Mouse (Mus musculus) neural tube, embryonic 12.5 days (tissue): ENCODE measurements at regions not wholly inside any gene's neighbourhood (a gene's known extent, or its start where the extent isn't known, plus 50 kb on each side); places are given as distances from the start of the nearest gene placed in this dataset.

Experiments
- ATAC-seq: fragments of 200-750 bp; cut with Nextera tagmentation; 2 replicates; pipeline ENCODE4 v1.8.0; 2017; ENCODE audit warnings: low read depth, mild to moderate bottlenecking, moderate TSS enrichment, moderate library complexity; ENCODE audit not compliant: low FRiP score
- H3K27ac ChIP-seq: fragments of 300-500 bp; sonication (generic); 2 replicates; pipeline ENCODE4 v1.5.1; 2016
- H3K27me3 ChIP-seq: fragments of 300-500 bp; sonication (generic); replicated peaks from 2 replicates; pipeline ENCODE4 v1.6.1; 2016; ENCODE audit warnings: mild to moderate bottlenecking
- H3K36me3 ChIP-seq: fragments of 300-500 bp; sonication (generic); 2 replicates; pipeline ENCODE4 v1.6.1; 2016; ENCODE audit warnings: mild to moderate bottlenecking
- H3K4me1 ChIP-seq: fragments of 300-500 bp; sonication (generic); 2 replicates; pipeline ENCODE4 v1.6.1; 2016
- H3K4me2 ChIP-seq: fragments of 300-500 bp; sonication (generic); replicated peaks from 2 replicates; pipeline ENCODE4 v1.6.1; 2016; ENCODE audit warnings: mild to moderate bottlenecking
- H3K4me3 ChIP-seq: fragments of 300-500 bp; sonication (generic); 2 replicates; pipeline ENCODE4 v1.5.1; 2016
- H3K9ac ChIP-seq: fragments of 300-500 bp; sonication (generic); 2 replicates; pipeline ENCODE4 v1.6.1; 2016; ENCODE audit warnings: mild to moderate bottlenecking
- H3K9me3 ChIP-seq: fragments of 300-500 bp; sonication (generic); 2 replicates; pipeline ENCODE4 v1.6.1; 2016; ENCODE audit warnings: mild to moderate bottlenecking
- WGBS: fragments of 180-500 bp; shearing (Covaris S2); methylation state at CpG from one replicate; pipeline ENCODE4 v1.1.7; 2016; 5-methylcytosine and 5-hydroxymethylcytosine counted together

GRCm38 (mm10) chr8:125367374-125367773, 202.2 kb downstream of the Sipa1l2 start:
- Histone ChIP-seq H3K4me2 (no peak overlapping the region), H3K27me3 (no peaks in the 10 kb centered on the region), H3K4me1 (peaks cover 16% of the 10 kb centered on the region), H3K27ac (no peak overlapping the region), H3K36me3 (no peaks in the 10 kb centered on the region), H3K9ac (no peak overlapping the region), H3K9me3 (no peaks in the 10 kb centered on the region), H3K4me3 (no peak overlapping the region)
- no peak for ATAC-seq
- 85% methylated on average over 4 of the region's 4 CpGs for WGBS

- Histone ChIP-seq H3K36me3 (no peaks in the 10 kb centered on the region), H3K4me1 (peaks cover 13% of the 10 kb centered on the region), H3K9me3 (peaks cover 2% of the 10 kb centered on the region), H3K4me2 (no peak overlapping the region), H3K27me3 (no peaks in the 10 kb centered on the region), H3K4me3 (no peak overlapping the region), H3K9ac (no peak overlapping the region), H3K27ac (no peak overlapping the region)
- no peak for ATAC-seq
- WGBS = 92% methylated on average over 5 of the region's 5 CpGs
Measured at GRCm38 (mm10) chr8:125365004-125365403, 204.6 kb downstream of the Sipa1l2 start.

GRCm38 (mm10) chr8:125359456-125359855, 210.2 kb downstream of the Sipa1l2 start:
- Histone ChIP-seq H3K4me1 (peaks cover 9% of the 10 kb centered on the region), H3K36me3 (no peaks in the 10 kb centered on the region), H3K4me3 (no peak overlapping the region), H3K9ac (no peak overlapping the region), H3K27ac (no peak overlapping the region), H3K27me3 (no peaks in the 10 kb centered on the region), H3K9me3 (peaks cover 6% of the 10 kb centered on the region), H3K4me2 (no peak overlapping the region)
- 85% methylated on average over 2 of the region's 2 CpGs for WGBS
- ATAC-seq = no peak

GRCm38 (mm10) chr8:125357759-125358158, 211.8 kb downstream of the Sipa1l2 start:
- WGBS = 84% methylated on average over 3 of the region's 3 CpGs
- no peaks in the 10 kb centered on the region for H3K36me3 ChIP-seq
- no peak overlapping the region for H3K4me3 ChIP-seq
- no peaks in the 10 kb centered on the region for H3K27me3 ChIP-seq
- H3K4me2 ChIP-seq = no peak overlapping the region
- ATAC-seq = no peak
- peaks cover 9% of the 10 kb centered on the region for H3K4me1 ChIP-seq
- no peak overlapping the region for H3K27ac ChIP-seq
- no peak overlapping the region for H3K9ac ChIP-seq
- peaks cover 6% of the 10 kb centered on the region for H3K9me3 ChIP-seq

- H3K27ac ChIP-seq = no peak overlapping the region
- 61% methylated on average over 7 of the region's 7 CpGs for WGBS
Measured at GRCm38 (mm10) chr8:125355059-125355509, 214.5 kb downstream of the Sipa1l2 start.

GRCm38 (mm10) chr8:125352276-125352675, 217.3 kb downstream of the Sipa1l2 start:
- Histone ChIP-seq H3K4me2 (no peak overlapping the region), H3K36me3 (no peaks in the 10 kb centered on the region), H3K4me1 (peaks cover 20% of the 10 kb centered on the region), H3K27me3 (0 out of 2 replicates have a peak, but pooled peaks cover 4% of the 10 kb centered on the region), H3K27ac (no peak overlapping the region), H3K9ac (no peak overlapping the region), H3K4me3 (no peak overlapping the region), H3K9me3 (no peaks in the 10 kb centered on the region)
- ATAC-seq = no peak
- WGBS = 52% methylated on average over 3 of the region's 3 CpGs

More at GRCm38 (mm10) chr8:125355059-125355509, 214.5 kb downstream of the Sipa1l2 start:
- no peak for ATAC-seq
- Histone ChIP-seq H3K9ac (no peak overlapping the region), H3K27me3 (no peaks in the 10 kb centered on the region), H3K4me2 (no peak overlapping the region), H3K9me3 (peaks cover 5% of the 10 kb centered on the region), H3K4me3 (no peak overlapping the region), H3K36me3 (no peaks in the 10 kb centered on the region), H3K4me1 (peaks cover 9% of the 10 kb centered on the region)

- Histone ChIP-seq H3K4me3 (no peak overlapping the region), H3K27ac (no peak overlapping the region), H3K9me3 (no peaks in the 10 kb centered on the region), H3K9ac (no peak overlapping the region), H3K4me2 (no peak overlapping the region), H3K4me1 (peaks cover 20% of the 10 kb centered on the region), H3K36me3 (no peaks in the 10 kb centered on the region), H3K27me3 (0 out of 2 replicates have a peak, but pooled peaks cover 9% of the 10 kb centered on the region)
- WGBS = 78% methylated on average over 8 of the region's 8 CpGs
- no peak for ATAC-seq
Measured at GRCm38 (mm10) chr8:125351486-125352032, 218.0 kb downstream of the Sipa1l2 start.

GRCm38 (mm10) chr8:125349290-125350025, 220.2 kb downstream of the Sipa1l2 start:
- no peak overlapping the region; the same call in 1 of the 2 replicates for H3K4me2 ChIP-seq
- H3K4me1 ChIP-seq = peaks cover 12% of the 10 kb centered on the region
- no peaks in the 10 kb centered on the region for H3K36me3 ChIP-seq
- ATAC-seq = peak; percentile 87
- 0 out of 2 replicates have a peak, but pooled peaks cover 16% of the 10 kb centered on the region for H3K27me3 ChIP-seq
- H3K9ac ChIP-seq = no peak overlapping the region
- H3K9me3 ChIP-seq = no peaks in the 10 kb centered on the region
- H3K4me3 ChIP-seq = no peak overlapping the region
- 37% methylated on average over 7 of the region's 7 CpGs for WGBS
- no peak overlapping the region for H3K27ac ChIP-seq

- no peak overlapping the region for H3K4me2 ChIP-seq
- H3K27ac ChIP-seq = no peak overlapping the region
- no peaks in the 10 kb centered on the region for H3K9me3 ChIP-seq
- H3K9ac ChIP-seq = no peak overlapping the region
- H3K36me3 ChIP-seq = no peaks in the 10 kb centered on the region
- WGBS = 88% methylated on average over 8 of the region's 8 CpGs
- ATAC-seq = no peak
- peaks cover 32% of the 10 kb centered on the region for H3K27me3 ChIP-seq
- peaks cover 20% of the 10 kb centered on the region for H3K4me1 ChIP-seq
- no peak overlapping the region for H3K4me3 ChIP-seq
Measured at GRCm38 (mm10) chr8:125346182-125346581, 223.4 kb downstream of the Sipa1l2 start.

- Histone ChIP-seq H3K4me2 (no peak overlapping the region), H3K4me3 (no peak overlapping the region), H3K9ac (no peak overlapping the region), H3K27me3 (peaks cover 33% of the 10 kb centered on the region), H3K27ac (no peak overlapping the region), H3K4me1 (peaks cover 20% of the 10 kb centered on the region), H3K9me3 (no peaks in the 10 kb centered on the region), H3K36me3 (no peaks in the 10 kb centered on the region)
- ATAC-seq = no peak
- 89% methylated on average over 10 of the region's 10 CpGs for WGBS
Measured at GRCm38 (mm10) chr8:125345571-125345970, 224.0 kb downstream of the Sipa1l2 start.

- Histone ChIP-seq H3K9ac (no peak overlapping the region), H3K4me2 (no peak overlapping the region), H3K27ac (no peak overlapping the region), H3K36me3 (no peaks in the 10 kb centered on the region), H3K27me3 (peaks cover 38% of the 10 kb centered on the region), H3K9me3 (no peaks in the 10 kb centered on the region), H3K4me3 (no peak overlapping the region), H3K4me1 (peaks cover 11% of the 10 kb centered on the region; the same call in 1 of the 2 replicates)
- WGBS = 43% methylated on average over 9 of the region's 9 CpGs
- ATAC-seq = no peak
Measured at GRCm38 (mm10) chr8:125343867-125344266, 225.7 kb downstream of the Sipa1l2 start.

- Histone ChIP-seq H3K9me3 (no peaks in the 10 kb centered on the region), H3K36me3 (no peaks in the 10 kb centered on the region), H3K4me1 (peaks cover 16% of the 10 kb centered on the region), H3K4me2 (no peak overlapping the region), H3K27ac (no peak overlapping the region), H3K4me3 (no peak overlapping the region), H3K9ac (no peak overlapping the region), H3K27me3 (peaks cover 39% of the 10 kb centered on the region)
- ATAC-seq = no peak
- 80% methylated on average over 9 of the region's 9 CpGs for WGBS
Measured at GRCm38 (mm10) chr8:125342521-125342920, 227.1 kb downstream of the Sipa1l2 start.
